Mouse (Mus musculus): ENCODE results near the gene Vmn1r152. TPM values are rescaled to one million over a fixed set of nuclear protein-coding genes. Genes with fewer than 3 reads are reported as not detected.
"Not testable (repeated sequence)": the region's sequence is repeated elsewhere in the genome, so short reads cannot be mapped to it uniquely, and the experiment has no call there.

Gene Vmn1r152
- not detected in 2 replicates for total RNA-seq (2017)

- ATAC-seq (ENCODE audit: extremely low read depth, insufficient number of reproducible peaks, low FRiP score, poor library complexity, severe bottlenecking): not testable (repeated sequence)
These were observed at the start of gene Vmn1r152 for GRCm38 (mm10) chr7:22522667-22523066. TSS of gene Vmn1r152 (plus strand) at chr7:22522967.

DNA sequence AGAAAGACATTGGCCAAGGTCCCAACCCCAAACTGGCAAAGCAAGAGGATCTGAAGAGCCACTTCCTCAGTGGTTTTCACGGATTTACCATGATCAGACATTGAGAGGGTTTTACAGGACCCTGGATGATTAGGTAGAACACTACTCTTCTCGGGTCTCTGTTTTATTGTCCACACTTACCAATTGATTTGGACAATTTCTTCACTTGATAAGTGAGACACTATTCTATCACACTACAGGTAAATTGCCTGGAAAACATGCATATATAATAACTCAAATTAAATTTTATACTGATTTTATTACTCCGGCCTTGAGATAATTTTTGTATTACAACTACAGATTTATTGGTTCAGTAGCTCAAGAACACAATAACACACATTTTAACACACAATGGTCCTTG lies 23.2 kb upstream of the Vmn1r152 start, which contains the start of gene Vmn1r151:
Gene Vmn1r151, minus strand, starts transcription at position 101 of the 400 bp plus-strand sequence.
- ATAC-seq (ENCODE audit: extremely low read depth, insufficient number of reproducible peaks, low FRiP score, poor library complexity, severe bottlenecking): not testable (repeated sequence)

DNA sequence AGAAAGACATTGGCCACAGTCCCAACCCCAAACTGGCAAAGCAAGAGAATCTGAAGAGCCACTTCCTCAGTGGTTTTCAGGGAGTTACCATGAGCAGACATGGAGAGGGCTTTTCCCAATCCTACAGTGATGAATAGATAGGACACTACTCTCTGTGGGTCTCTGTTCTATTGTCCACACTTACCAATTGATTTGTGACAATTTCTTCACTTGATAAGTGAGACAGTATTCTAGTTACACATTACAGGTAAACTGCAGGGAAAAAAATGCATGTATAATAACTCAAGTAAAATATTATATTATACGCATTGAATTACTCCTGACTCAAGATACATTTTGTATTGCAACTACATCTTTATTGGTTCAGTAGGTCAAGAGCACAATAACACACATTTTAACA lies 12.0 kb downstream of the Vmn1r152 start, which contains the start of gene Gm8677:
Gene Gm8677, minus strand, starts transcription at position 101 of the 400 bp plus-strand sequence.
- ATAC-seq (ENCODE audit: extremely low read depth, insufficient number of reproducible peaks, low FRiP score, poor library complexity, severe bottlenecking): not testable (repeated sequence)

DNA sequence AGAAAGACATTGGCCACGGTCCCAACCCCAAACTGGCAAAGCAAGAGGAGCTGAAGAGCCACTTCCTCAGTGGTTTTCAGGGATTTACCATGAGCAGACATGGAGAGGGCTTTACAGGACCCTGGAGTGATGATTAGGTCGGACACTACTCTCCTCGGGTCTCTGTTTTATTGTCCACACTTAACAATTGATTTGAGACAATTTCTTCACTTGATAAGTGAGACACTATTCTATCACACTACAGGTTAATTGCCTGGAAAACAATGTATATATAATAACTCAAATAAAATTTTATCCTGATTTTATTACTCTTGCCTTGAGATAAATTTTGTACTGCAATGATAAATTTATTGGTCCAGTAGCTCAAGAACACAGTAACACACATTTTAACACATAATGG lies 42.5 kb downstream of the Vmn1r152 start, which contains the start of gene Gm4201:
Gene Gm4201, minus strand, starts transcription at position 101 of the 400 bp plus-strand sequence.
- ATAC-seq (ENCODE audit: extremely low read depth, insufficient number of reproducible peaks, low FRiP score, poor library complexity, severe bottlenecking): not testable (repeated sequence)

Other genes starting within 250 kb of the Vmn1r152 start
- gene Gm4187, start 193.2 kb upstream of the Vmn1r152 start, total RNA-seq (2017): not detected in 2 replicates
- not detected in 2 replicates for gene Gm8660, start 151.9 kb upstream of the Vmn1r152 start, total RNA-seq (2017)
- gene Vmn1r148, start 109.4 kb upstream of the Vmn1r152 start, total RNA-seq (2017): not detected in 2 replicates
- not detected in 2 replicates for gene Vmn1r149, start 84.7 kb upstream of the Vmn1r152 start, total RNA-seq (2017)
- gene Gm10665, start 58.9 kb upstream of the Vmn1r152 start, total RNA-seq (2017): not detected in 2 replicates
- not detected in 2 replicates for gene Vmn1r151, start 23.3 kb upstream of the Vmn1r152 start, total RNA-seq (2017)
- not detected in 2 replicates for gene Gm8677, start 11.9 kb downstream of the Vmn1r152 start, total RNA-seq (2017)
- not detected in 2 replicates for gene Gm4201, start 42.4 kb downstream of the Vmn1r152 start, total RNA-seq (2017)
- not detected in 2 replicates for gene Gm4565, start 65.2 kb downstream of the Vmn1r152 start, total RNA-seq (2017)
- gene Vmn1r155, start 135.1 kb downstream of the Vmn1r152 start, total RNA-seq (2017): not detected in 2 replicates
- not detected in 2 replicates for gene Gm8693, start 169.3 kb downstream of the Vmn1r152 start, total RNA-seq (2017)
- not detected in 2 replicates for gene Gm4567, start 196.7 kb downstream of the Vmn1r152 start, total RNA-seq (2017)
- gene Vmn1r157, start 238.7 kb downstream of the Vmn1r152 start, total RNA-seq (2017): not detected in 2 replicates

Measured in neutrophil, adult 5-6 weeks (primary cell).